Mouse (Mus musculus): ENCODE data around the gene Notum.

Gene Notum

GRCm38 (mm10) chr11:120673594-120674122, 12.7 kb upstream of the Notum start:
- no peak for DNase-seq

- peak; percentile 100 for DNase-seq
Observed at GRCm38 (mm10) chr11:120672687-120673593, 12.0 kb upstream of the Notum start, which contains the start of gene Aspscr1. TSS of gene Aspscr1 (plus strand) at chr11:120672973.

GRCm38 (mm10) chr11:120666617-120667016, 5.6 kb upstream of the Notum start:
- peak; percentile 95 for DNase-seq

GRCm38 (mm10) chr11:120665406-120665805, 4.4 kb upstream of the Notum start:
- DNase-seq: peak; percentile 99

- DNase-seq: no peak
Observed at GRCm38 (mm10) chr11:120663714-120664113, 2.7 kb upstream of the Notum start.

- no peak for DNase-seq
Observed at GRCm38 (mm10) chr11:120662759-120663158, 1.8 kb upstream of the Notum start.

- DNase-seq: no peak
Observed at GRCm38 (mm10) chr11:120660301-120661075, 487 bp downstream of the Notum start.

- no peak for DNase-seq
Observed at GRCm38 (mm10) chr11:120659509-120660300, 1.3 kb downstream of the Notum start.

GRCm38 (mm10) chr11:120658876-120659410, 2.0 kb downstream of the Notum start:
- peak; percentile 95 for DNase-seq

GRCm38 (mm10) chr11:120657301-120657700, 3.7 kb downstream of the Notum start:
- DNase-seq: no peak

GRCm38 (mm10) chr11:120654741-120655140, 6.2 kb downstream of the Notum start:
- DNase-seq: no peak

- DNase-seq: no peak
Observed at GRCm38 (mm10) chr11:120651872-120652271, 9.1 kb downstream of the Notum start.

- peak; percentile 95 for DNase-seq
Observed at GRCm38 (mm10) chr11:120648001-120648476, 12.9 kb downstream of the Notum start, which contains the start of gene Myadml2. TSS of gene Myadml2 (minus strand) at chr11:120648158.

- DNase-seq: peak; percentile 91
Observed at GRCm38 (mm10) chr11:120647047-120647830, 13.7 kb downstream of the Notum start.

- peak; percentile 100 for DNase-seq
Observed at GRCm38 (mm10) chr11:120643601-120643987, 17.4 kb downstream of the Notum start, which contains the start of gene Pycr1. TSS of gene Pycr1 (minus strand) at chr11:120643769.

GRCm38 (mm10) chr11:120642939-120643600, 17.9 kb downstream of the Notum start:
- no peak for DNase-seq

- DNase-seq: peak; percentile 92
Observed at GRCm38 (mm10) chr11:120641869-120642268, 19.1 kb downstream of the Notum start.

- DNase-seq: peak; percentile 90
Observed at GRCm38 (mm10) chr11:120641255-120641654, 19.7 kb downstream of the Notum start.

- DNase-seq: no peak
Observed at GRCm38 (mm10) chr11:120634810-120635209, 26.2 kb downstream of the Notum start.
